Mouse (Mus musculus) erythroid progenitor cell, adult 5-6 weeks (primary cell): ENCODE results near the gene Lrrc26. TPM values are rescaled to one million over a fixed set of nuclear protein-coding genes. Genes with fewer than 3 reads are reported as not detected.

ENCODE experiments used
- ATAC-seq: replicated peaks from 2 replicates; pipeline ENCODE4 v1.8.0; 2016; ENCODE audit warnings: moderate number of reproducible peaks, mild to moderate bottlenecking, moderate TSS enrichment, inconsistent platforms; ENCODE audit not compliant: poor library complexity, low FRiP score, severe bottlenecking
- total RNA-seq, 2 experiments: library from RNA; stranded (forward) in 1 of 2; stranded (reverse) in 1 of 2; fragments of 150-400 nt in 1 of 2; fragments of 186-747, 209-891 nt in 1 of 2; gene quantifications; 2 replicates each; pipeline versions ENCODE4 v1.2.3 to v1.2.4; 2015 to 2017; ENCODE audit warnings: low replicate concordance in 2 of 2

Gene Lrrc26
- total RNA-seq, 2 experiments from 2014 or later, result not detected

DNA sequence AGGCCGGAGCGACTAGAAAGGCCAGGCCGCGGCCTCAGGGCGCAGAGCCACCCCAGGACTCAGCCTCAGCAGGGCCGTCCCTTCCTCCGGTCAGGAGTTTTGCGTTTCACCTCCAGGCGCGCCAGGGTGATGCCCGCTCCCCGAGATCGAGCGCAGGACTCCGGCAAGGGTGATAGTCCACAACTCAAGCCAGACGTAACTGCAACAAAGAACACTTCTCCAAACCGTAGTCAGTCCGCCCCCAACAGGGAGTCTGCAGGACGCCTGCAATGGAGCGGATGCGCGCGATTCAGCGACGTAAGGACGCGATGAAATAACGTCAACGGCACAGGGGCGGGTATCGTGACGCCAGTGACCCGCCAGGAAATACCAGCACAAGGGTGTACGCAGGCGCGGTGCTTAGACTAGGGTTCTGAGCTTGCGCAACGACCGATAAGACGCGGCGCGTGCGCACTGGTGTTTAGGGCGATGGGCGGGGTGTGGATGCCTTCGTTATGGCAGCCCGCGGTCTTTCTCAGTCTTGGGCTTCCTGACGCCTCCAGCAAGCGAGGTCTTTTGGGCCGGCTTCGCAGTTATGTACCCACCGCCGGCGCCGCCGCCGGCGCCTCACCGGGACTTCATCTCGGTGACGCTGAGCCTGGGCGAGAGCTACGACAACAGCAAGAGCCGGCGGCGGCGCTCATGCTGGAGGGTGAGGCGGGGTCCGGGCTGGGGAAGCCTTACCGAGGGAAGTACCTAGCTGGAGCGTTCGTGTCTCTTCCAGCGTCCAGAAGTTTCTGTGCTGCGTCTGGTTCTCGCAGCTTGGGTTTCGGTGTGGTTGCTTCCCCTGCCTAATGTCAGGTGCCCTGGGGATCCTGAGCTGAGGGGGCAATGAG is 42.8 kb downstream of the Lrrc26 start, which contains the start of gene Man1b1:
Gene Man1b1 (plus strand): TSS at position 53 of the 875 bp plus-strand sequence.
- ATAC-seq, result peak; percentile 97

- ATAC-seq, result no peak
Observed at GRCm38 (mm10) chr2:25333569-25333968, 43.9 kb downstream of the Lrrc26 start.

DNA sequence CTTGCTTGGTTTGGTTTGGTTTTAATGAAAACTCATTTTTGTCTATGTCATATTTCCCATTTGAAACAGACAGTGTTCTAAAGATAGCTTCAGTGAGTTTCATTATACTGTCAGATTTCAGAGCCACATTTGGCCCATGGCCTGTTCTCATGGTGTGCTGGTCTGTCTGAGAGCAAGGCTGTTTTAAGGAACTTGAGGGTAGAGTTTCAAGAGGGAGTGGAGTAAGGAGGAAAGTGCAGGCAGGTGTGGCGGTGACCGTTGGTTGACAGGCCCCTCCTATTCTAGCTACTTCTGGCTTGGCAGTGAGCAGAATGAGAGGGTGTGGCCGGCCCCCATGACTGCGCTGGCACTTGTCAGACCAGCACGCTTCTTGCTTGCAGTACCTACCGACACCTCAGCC is 48.6 kb downstream of the Lrrc26 start:
- no peak for ATAC-seq

Other genes with a start within 250 kb of the Lrrc26 start
Only the 30 nearest of the 34 such genes appear.
- not detected in 2 replicates for gene Noxa1, start 194.8 kb upstream of the Lrrc26 start, total RNA-seq (2015; ENCODE audit: low replicate concordance)
- not detected in 2 replicates for gene Noxa1, start 194.8 kb upstream of the Lrrc26 start, total RNA-seq (2017; ENCODE audit: low replicate concordance)
- 0.42 TPM in 1 of 2 replicates, not detected in the other for gene Nrarp, start 109.2 kb upstream of the Lrrc26 start, total RNA-seq (2015; ENCODE audit: low replicate concordance)
- gene Nrarp, start 109.2 kb upstream of the Lrrc26 start, total RNA-seq (2017; ENCODE audit: low replicate concordance), result 0.64 and 3.0 TPM in 2 replicates
- 2.9 and 5.4 TPM in 2 replicates for gene Tor4a, start 93.0 kb upstream of the Lrrc26 start, total RNA-seq (2015; ENCODE audit: low replicate concordance)
- gene Tor4a, start 93.0 kb upstream of the Lrrc26 start, total RNA-seq (2017; ENCODE audit: low replicate concordance), result 0.30 and 2.2 TPM in 2 replicates
- gene Nelfb, start 78.4 kb upstream of the Lrrc26 start, total RNA-seq (2015; ENCODE audit: low replicate concordance), result 13.0 and 34.4 TPM in 2 replicates
- gene Nelfb, start 78.4 kb upstream of the Lrrc26 start, total RNA-seq (2017; ENCODE audit: low replicate concordance), result 15.2 and 29.9 TPM in 2 replicates
- not detected in 2 replicates for gene Stpg3, start 75.3 kb upstream of the Lrrc26 start, total RNA-seq (2015; ENCODE audit: low replicate concordance)
- gene Stpg3, start 75.3 kb upstream of the Lrrc26 start, total RNA-seq (2017; ENCODE audit: low replicate concordance), result not detected in 2 replicates
- not detected in 2 replicates for gene Fam166a, start 71.2 kb upstream of the Lrrc26 start, total RNA-seq (2015; ENCODE audit: low replicate concordance)
- gene Fam166a, start 71.2 kb upstream of the Lrrc26 start, total RNA-seq (2017; ENCODE audit: low replicate concordance), result not detected in 2 replicates
- 940 and 950 TPM in 2 replicates for gene Tubb4b, start 65.2 kb upstream of the Lrrc26 start, total RNA-seq (2015; ENCODE audit: low replicate concordance)
- 826 and 920 TPM in 2 replicates for gene Tubb4b, start 65.2 kb upstream of the Lrrc26 start, total RNA-seq (2017; ENCODE audit: low replicate concordance)
- gene Slc34a3, start 55.6 kb upstream of the Lrrc26 start, total RNA-seq (2015; ENCODE audit: low replicate concordance), result not detected in 2 replicates
- not detected in 2 replicates for gene Slc34a3, start 55.6 kb upstream of the Lrrc26 start, total RNA-seq (2017; ENCODE audit: low replicate concordance)
- gene Rnf224, start 53.1 kb upstream of the Lrrc26 start, total RNA-seq (2015; ENCODE audit: low replicate concordance), result not detected in 2 replicates
- not detected in 2 replicates for gene Rnf224, start 53.1 kb upstream of the Lrrc26 start, total RNA-seq (2017; ENCODE audit: low replicate concordance)
- not detected in 2 replicates for gene Rnf208, start 47.7 kb upstream of the Lrrc26 start, total RNA-seq (2015; ENCODE audit: low replicate concordance)
- gene Rnf208, start 47.7 kb upstream of the Lrrc26 start, total RNA-seq (2017; ENCODE audit: low replicate concordance), result not detected in 2 replicates
- gene Cysrt1, start 47.5 kb upstream of the Lrrc26 start, total RNA-seq (2015; ENCODE audit: low replicate concordance), result not detected in 2 replicates
- not detected in 2 replicates for gene Cysrt1, start 47.5 kb upstream of the Lrrc26 start, total RNA-seq (2017; ENCODE audit: low replicate concordance)
- gene AL732309.1, start 43.1 kb upstream of the Lrrc26 start, total RNA-seq (2015; ENCODE audit: low replicate concordance), result 4.0 and 4.6 TPM in 2 replicates
- not detected in 2 replicates for gene AL732309.1, start 43.1 kb upstream of the Lrrc26 start, total RNA-seq (2017; ENCODE audit: low replicate concordance)
- gene Tmem203, start 34.5 kb upstream of the Lrrc26 start, total RNA-seq (2015; ENCODE audit: low replicate concordance), result 11.9 and 18.9 TPM in 2 replicates
- 1.8 and 8.5 TPM in 2 replicates for gene Tmem203, start 34.5 kb upstream of the Lrrc26 start, total RNA-seq (2017; ENCODE audit: low replicate concordance)
- gene Tprn, start 27.3 kb upstream of the Lrrc26 start, total RNA-seq (2015; ENCODE audit: low replicate concordance), result 1.1 TPM in 1 of 2 replicates, not detected in the other
- gene Tprn, start 27.3 kb upstream of the Lrrc26 start, total RNA-seq (2017; ENCODE audit: low replicate concordance), result 1.0 and 2.2 TPM in 2 replicates
- gene Ssna1, start 17.5 kb upstream of the Lrrc26 start, total RNA-seq (2015; ENCODE audit: low replicate concordance), result 114 and 128 TPM in 2 replicates
- gene Ssna1, start 17.5 kb upstream of the Lrrc26 start, total RNA-seq (2017; ENCODE audit: low replicate concordance), result 46.2 and 81.0 TPM in 2 replicates
- gene Anapc2, start 17.4 kb upstream of the Lrrc26 start, total RNA-seq (2015; ENCODE audit: low replicate concordance), result 34.6 and 55.8 TPM in 2 replicates
- 29.7 and 40.0 TPM in 2 replicates for gene Anapc2, start 17.4 kb upstream of the Lrrc26 start, total RNA-seq (2017; ENCODE audit: low replicate concordance)
- gene Tmem210, start 1.8 kb upstream of the Lrrc26 start, total RNA-seq (2015; ENCODE audit: low replicate concordance), result not detected in 2 replicates
- not detected in 2 replicates for gene Tmem210, start 1.8 kb upstream of the Lrrc26 start, total RNA-seq (2017; ENCODE audit: low replicate concordance)
- not detected in 2 replicates for gene Grin1, start 29.3 kb downstream of the Lrrc26 start, total RNA-seq (2015; ENCODE audit: low replicate concordance)
- not detected in 2 replicates for gene Grin1, start 29.3 kb downstream of the Lrrc26 start, total RNA-seq (2017; ENCODE audit: low replicate concordance)
- gene Man1b1, start 42.4 kb downstream of the Lrrc26 start, total RNA-seq (2015; ENCODE audit: low replicate concordance), result 20.9 and 40.2 TPM in 2 replicates
- gene Man1b1, start 42.4 kb downstream of the Lrrc26 start, total RNA-seq (2017; ENCODE audit: low replicate concordance), result 34.1 and 51.6 TPM in 2 replicates
- 4.7 TPM in 1 of 2 replicates, not detected in the other for gene Dpp7, start 66.4 kb downstream of the Lrrc26 start, total RNA-seq (2015; ENCODE audit: low replicate concordance)
- gene Dpp7, start 66.4 kb downstream of the Lrrc26 start, total RNA-seq (2017; ENCODE audit: low replicate concordance), result 0.68 and 6.2 TPM in 2 replicates
- gene Uap1l1, start 75.8 kb downstream of the Lrrc26 start, total RNA-seq (2015; ENCODE audit: low replicate concordance), result 8.8 and 13.3 TPM in 2 replicates
- gene Uap1l1, start 75.8 kb downstream of the Lrrc26 start, total RNA-seq (2017; ENCODE audit: low replicate concordance), result 0.30 and 2.7 TPM in 2 replicates
- gene Sapcd2, start 82.4 kb downstream of the Lrrc26 start, total RNA-seq (2015; ENCODE audit: low replicate concordance), result 5.9 and 10.1 TPM in 2 replicates
- 7.8 and 9.6 TPM in 2 replicates for gene Sapcd2, start 82.4 kb downstream of the Lrrc26 start, total RNA-seq (2017; ENCODE audit: low replicate concordance)
- gene Entpd2, start 106.0 kb downstream of the Lrrc26 start, total RNA-seq (2015; ENCODE audit: low replicate concordance), result not detected in 2 replicates
- not detected in 2 replicates for gene Entpd2, start 106.0 kb downstream of the Lrrc26 start, total RNA-seq (2017; ENCODE audit: low replicate concordance)
- not detected in 2 replicates for gene Npdc1, start 109.4 kb downstream of the Lrrc26 start, total RNA-seq (2015; ENCODE audit: low replicate concordance)
- gene Npdc1, start 109.4 kb downstream of the Lrrc26 start, total RNA-seq (2017; ENCODE audit: low replicate concordance), result not detected in 2 replicates
- 4.3 TPM in 1 of 2 replicates, not detected in the other for gene Fut7, start 133.4 kb downstream of the Lrrc26 start, total RNA-seq (2015; ENCODE audit: low replicate concordance)
- 0.77 TPM in 1 of 2 replicates, not detected in the other for gene Fut7, start 133.4 kb downstream of the Lrrc26 start, total RNA-seq (2017; ENCODE audit: low replicate concordance)
- gene Abca2, start 138.8 kb downstream of the Lrrc26 start, total RNA-seq (2015; ENCODE audit: low replicate concordance), result 5.0 and 5.8 TPM in 2 replicates
- gene Abca2, start 138.8 kb downstream of the Lrrc26 start, total RNA-seq (2017; ENCODE audit: low replicate concordance), result 1.3 and 2.4 TPM in 2 replicates
- not detected in 2 replicates for gene Clic3, start 166.9 kb downstream of the Lrrc26 start, total RNA-seq (2015; ENCODE audit: low replicate concordance)
- gene Clic3, start 166.9 kb downstream of the Lrrc26 start, total RNA-seq (2017; ENCODE audit: low replicate concordance), result not detected in 2 replicates
- gene Paxx, start 171.2 kb downstream of the Lrrc26 start, total RNA-seq (2015; ENCODE audit: low replicate concordance), result 17.6 and 24.5 TPM in 2 replicates
- 5.3 TPM in 1 of 2 replicates, not detected in the other for gene Paxx, start 171.2 kb downstream of the Lrrc26 start, total RNA-seq (2017; ENCODE audit: low replicate concordance)
- not detected in 2 replicates for gene Ptgds, start 180.1 kb downstream of the Lrrc26 start, total RNA-seq (2015; ENCODE audit: low replicate concordance)
- not detected in 2 replicates for gene Ptgds, start 180.1 kb downstream of the Lrrc26 start, total RNA-seq (2017; ENCODE audit: low replicate concordance)
- gene Lcn12, start 204.0 kb downstream of the Lrrc26 start, total RNA-seq (2015; ENCODE audit: low replicate concordance), result not detected in 2 replicates
- gene Lcn12, start 204.0 kb downstream of the Lrrc26 start, total RNA-seq (2017; ENCODE audit: low replicate concordance), result not detected in 2 replicates